Mouse (Mus musculus) lung, adult 2 months (tissue): ENCODE results near the gene Stat5a. TPM values are rescaled to one million over a fixed set of nuclear protein-coding genes. Genes with fewer than 3 reads are reported as not detected.

Source experiments
- DNase-seq: peaks from one replicate; pipeline ENCODE4 v3.0.0; 2022
- H3K4me1 ChIP-seq: fragments of 200-500 bp; 2 replicates; pipeline ENCODE4 v1.6.1; 2011; ENCODE audit warnings: low read length; ENCODE audit not compliant: control insufficient read depth, insufficient read depth
- H3K4me3 ChIP-seq: fragments of 200-500 bp; replicated peaks from 2 replicates; pipeline ENCODE3; 2011; ENCODE audit warnings: low read depth, mild to moderate bottlenecking, control low read depth, low read length; ENCODE audit errors: extremely low read depth
- CTCF ChIP-seq: fragments of 200-500 bp; IDR thresholded peaks from 2 replicates; pipeline ENCODE4 v1.5.1; 2011; ENCODE audit warnings: mild to moderate bottlenecking, low read length, control low read depth; ENCODE audit not compliant: insufficient read depth
- POLR2A ChIP-seq: fragments of 200-500 bp; IDR thresholded peaks from 2 replicates; pipeline ENCODE4 v1.6.1; 2011; ENCODE audit warnings: low read depth, mild to moderate bottlenecking, control low read depth, low read length, borderline replicate concordance; ENCODE audit errors: extremely low read depth
- WGBS: fragments of 180-500 bp; shearing (Covaris S2); methylation state at CpG from one replicate; pipeline ENCODE4 v1.1.7; 2018; 5-methylcytosine and 5-hydroxymethylcytosine counted together
- polyA plus RNA-seq: library from polyadenylated mRNA; depleted of rRNA; stranded (reverse); fragments of >200 nt; gene quantifications from 2 replicates; pipeline ENCODE4 v1.2.3, GENCODE M21; 2012

Gene Stat5a
- polyA plus RNA-seq, 1 experiment = 19.0 TPM

DNA sequence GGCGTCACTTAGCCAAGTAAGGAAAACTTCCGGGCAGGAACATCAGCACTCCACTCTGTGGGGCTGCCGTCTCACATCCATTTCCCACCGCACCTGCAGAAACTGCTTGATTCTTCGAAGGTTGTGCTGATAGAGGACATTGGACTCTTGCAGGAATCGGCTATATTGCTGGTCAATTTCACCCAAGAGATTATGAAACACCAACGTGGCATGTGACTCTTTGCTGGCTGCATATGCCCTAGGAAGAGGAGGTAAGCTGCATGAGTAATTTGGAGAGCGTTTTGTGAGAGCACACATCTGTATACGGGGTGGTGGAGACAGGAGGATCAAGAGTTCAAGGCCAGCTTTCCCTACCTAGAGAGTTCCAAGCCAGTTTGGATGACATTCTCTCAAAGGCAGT lies 49.4 kb downstream of the Stat5a start:
- peaks cover 14% of the 10 kb centered on the region for H3K4me1 ChIP-seq
- no peak for TF ChIP-seq POLR2A
- TF ChIP-seq CTCF = no peak
- no peak for DNase-seq
- 78% methylated on average over 9 of the region's 9 CpGs for WGBS
- H3K4me3 ChIP-seq = no peak overlapping the region

DNA sequence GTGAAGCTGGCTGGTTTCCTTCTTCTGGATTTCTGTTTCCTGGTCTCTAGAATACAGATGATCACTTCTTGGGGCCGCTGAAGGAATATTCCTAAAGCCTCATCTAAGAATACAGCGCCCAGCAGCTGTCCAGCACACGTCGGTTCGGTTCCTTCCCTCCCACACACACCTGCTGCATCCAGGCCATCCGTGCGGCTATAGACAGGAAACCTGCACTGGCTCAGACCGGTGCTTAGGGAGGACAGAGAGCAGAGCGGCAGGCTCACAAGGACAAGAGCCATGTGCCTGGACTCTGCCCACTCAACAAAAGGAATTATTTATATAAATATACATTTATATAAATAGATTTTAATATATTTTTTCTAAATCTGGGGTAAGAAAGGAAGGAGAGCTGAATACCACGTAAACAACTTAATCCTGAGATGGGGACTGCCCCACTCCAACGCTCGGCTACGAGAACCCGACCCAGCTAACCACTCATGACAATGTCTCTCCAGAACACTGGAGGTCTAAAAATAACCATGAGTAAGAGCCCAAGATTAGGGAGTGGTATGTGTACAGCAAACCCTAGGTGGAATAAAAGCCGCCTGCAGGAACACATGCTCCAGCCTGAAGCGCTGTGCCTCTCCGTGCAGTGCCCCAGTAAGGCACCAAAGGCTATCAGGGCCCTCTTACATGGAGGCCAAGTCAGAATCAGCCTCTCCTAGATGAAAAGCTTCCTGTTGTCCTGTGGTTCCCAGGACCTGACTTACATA lies 53.4 kb downstream of the Stat5a start:
- TF ChIP-seq CTCF (no peak), POLR2A (no peak)

DNA sequence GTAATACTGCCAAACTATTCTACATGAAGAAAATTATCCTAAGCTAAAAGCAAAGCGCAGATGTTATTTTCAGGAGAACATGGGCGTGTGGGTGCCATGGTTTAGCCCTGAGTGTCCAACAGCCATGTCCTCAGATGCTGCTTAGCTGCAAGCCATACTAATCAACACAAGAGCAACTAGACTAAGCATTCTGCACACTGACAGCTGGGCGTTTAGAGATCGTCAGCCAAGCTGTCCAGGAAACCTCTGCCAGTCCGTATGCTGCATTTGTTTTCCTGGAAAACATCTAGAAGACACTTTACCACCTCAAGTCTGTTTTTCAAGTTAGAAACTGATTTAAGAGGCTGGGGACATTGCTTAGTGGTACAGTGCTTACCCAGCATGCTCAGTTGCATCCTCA lies 55.3 kb downstream of the Stat5a start:
- TF ChIP-seq POLR2A (no peak), CTCF (no peak)
- WGBS = 65% methylated on average over 5 of the region's 5 CpGs
- Histone ChIP-seq H3K4me1 (peaks cover 14% of the 10 kb centered on the region), H3K4me3 (no peak overlapping the region)
- no peak for DNase-seq

More for the DNA sequence above, 53.4 kb downstream of the Stat5a start:
- DNase-seq = peak; percentile 35
- no peak overlapping the region for H3K4me3 ChIP-seq
- peaks cover 14% of the 10 kb centered on the region for H3K4me1 ChIP-seq
- 41% methylated on average over 17 of the region's 17 CpGs for WGBS

GRCm38 (mm10) chr11:100915063-100915462 lies 55.9 kb downstream of the Stat5a start:
- TF ChIP-seq POLR2A = no peak
- TF ChIP-seq CTCF = no peak
- DNase-seq = no peak
- H3K4me1 ChIP-seq = peaks cover 14% of the 10 kb centered on the region
- 81% methylated on average over 3 of the region's 3 CpGs for WGBS
- no peak overlapping the region for H3K4me3 ChIP-seq

GRCm38 (mm10) chr11:100916432-100916971 lies 57.4 kb downstream of the Stat5a start:
- no peak overlapping the region for H3K4me3 ChIP-seq
- 73% methylated on average over 4 of the region's 4 CpGs for WGBS
- TF ChIP-seq CTCF = no peak
- no peak for TF ChIP-seq POLR2A
- H3K4me1 ChIP-seq = peaks cover 14% of the 10 kb centered on the region
- DNase-seq = no peak

GRCm38 (mm10) chr11:100918007-100918406 lies 58.9 kb downstream of the Stat5a start:
- H3K4me3 ChIP-seq = no peak overlapping the region
- DNase-seq = no peak
- no peak for TF ChIP-seq CTCF
- no peak for TF ChIP-seq POLR2A
- 86% methylated on average over 5 of the region's 5 CpGs for WGBS
- peaks cover 5% of the 10 kb centered on the region for H3K4me1 ChIP-seq

DNA sequence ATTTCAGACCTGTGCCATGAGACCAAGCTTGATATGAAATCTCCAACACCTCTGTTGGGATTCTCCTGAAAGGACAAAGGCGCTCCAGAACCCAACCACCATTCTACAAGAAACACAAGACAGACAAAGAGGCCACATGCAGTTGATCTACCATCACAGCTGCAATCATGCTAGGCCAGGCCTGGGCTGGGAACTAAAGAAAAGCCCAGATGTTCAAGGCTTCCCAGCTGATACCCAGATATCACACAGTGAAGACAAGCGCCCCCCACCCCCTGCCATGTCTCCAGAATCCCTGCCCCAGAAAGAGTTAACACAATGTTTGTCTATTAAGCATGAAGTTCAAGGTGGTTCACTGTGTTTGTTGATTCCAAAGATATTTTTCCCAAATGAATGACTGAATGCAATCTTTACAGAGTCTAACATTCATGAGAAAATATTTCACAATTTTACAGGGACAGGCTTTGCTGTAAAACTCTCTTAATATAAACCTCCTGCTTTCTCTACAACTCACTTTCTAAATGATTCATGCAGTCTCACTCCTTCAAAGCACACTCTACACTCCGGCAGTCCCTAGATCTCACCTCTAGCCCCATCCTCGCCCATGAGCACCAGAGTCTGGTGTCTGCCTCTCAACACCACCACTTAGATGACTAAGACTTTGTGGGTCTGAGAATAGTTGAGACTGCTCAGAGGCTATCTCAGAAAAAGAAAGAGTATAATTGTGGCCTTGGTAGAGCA lies 61.9 kb downstream of the Stat5a start:
- no peak for DNase-seq
- TF ChIP-seq POLR2A (no peak), CTCF (no peak)
- 82% methylated on average over 4 of the region's 4 CpGs for WGBS
- Histone ChIP-seq H3K4me1 (no peaks in the 10 kb centered on the region), H3K4me3 (no peak overlapping the region)

DNA sequence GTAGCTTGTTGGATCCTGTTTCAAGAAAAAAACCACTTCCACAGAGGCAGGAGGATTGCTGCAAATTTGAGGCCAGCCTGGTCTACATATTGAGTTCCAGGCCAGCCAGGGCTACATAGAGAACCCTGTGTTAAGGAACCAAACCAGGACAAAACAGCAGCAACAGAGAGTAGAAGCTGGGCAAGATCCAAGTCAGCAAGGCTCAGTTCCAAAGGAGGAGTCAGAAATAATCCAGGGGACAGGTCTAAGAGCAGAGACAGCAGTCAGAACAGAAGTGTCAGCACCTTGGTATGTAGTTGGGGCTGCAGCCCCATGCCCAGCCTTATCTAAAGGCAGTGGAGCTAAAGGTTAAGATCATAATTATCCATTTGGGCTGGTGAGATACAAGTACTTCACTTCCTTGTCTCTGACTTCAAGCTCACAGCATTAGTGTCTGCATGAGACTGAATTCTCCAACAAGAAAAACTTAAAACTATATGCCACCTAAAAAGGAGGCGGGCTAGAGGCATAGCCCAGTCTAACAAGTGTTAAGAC lies 65.3 kb downstream of the Stat5a start:
- WGBS = 97% methylated on average over 1 of the region's 1 CpGs
- Histone ChIP-seq H3K4me3 (no peak overlapping the region), H3K4me1 (no peaks in the 10 kb centered on the region; the same call in 1 of the 2 replicates)
- TF ChIP-seq POLR2A (no peak), CTCF (no peak)
- DNase-seq = no peak

- DNase-seq = no peak
- no peak overlapping the region for H3K4me3 ChIP-seq
- TF ChIP-seq CTCF = no peak
- no peak for TF ChIP-seq POLR2A
- H3K4me1 ChIP-seq = peaks cover 9% of the 10 kb centered on the region
- WGBS = 78% methylated on average over 3 of the region's 3 CpGs
Observed at GRCm38 (mm10) chr11:100927386-100927785, 68.2 kb downstream of the Stat5a start.
